Mouse (Mus musculus) neural tube, embryonic 15.5 days (tissue): Measurements from ENCODE around the gene Agpat1. TPM values are rescaled to one million over a fixed set of nuclear protein-coding genes. Genes with fewer than 3 reads are reported as not detected.

ENCODE experiments used
- ATAC-seq: fragments of 200-750 bp; cut with Nextera tagmentation; 2 replicates; pipeline ENCODE4 v1.8.0; 2017; ENCODE audit warnings: mild to moderate bottlenecking, moderate TSS enrichment, moderate library complexity; ENCODE audit not compliant: low FRiP score
- H3K27ac ChIP-seq: fragments of 300-500 bp; sonication (generic); replicated peaks from 2 replicates; pipeline ENCODE4 v1.5.1; 2015; ENCODE audit warnings: mild to moderate bottlenecking, inconsistent platforms
- H3K27me3 ChIP-seq: fragments of 300-500 bp; sonication (generic); replicated peaks from 2 replicates; pipeline ENCODE4 v1.6.1; 2015; ENCODE audit warnings: inconsistent platforms
- H3K36me3 ChIP-seq: fragments of 300-500 bp; sonication (generic); 2 replicates; pipeline ENCODE4 v1.6.1; 2015; ENCODE audit warnings: inconsistent platforms
- H3K4me1 ChIP-seq: fragments of 300-500 bp; sonication (generic); 2 replicates; pipeline ENCODE4 v1.6.1; 2015; ENCODE audit warnings: inconsistent platforms
- H3K4me2 ChIP-seq: fragments of 300-500 bp; sonication (generic); 2 replicates; pipeline ENCODE4 v1.6.1; 2015; ENCODE audit warnings: inconsistent platforms, mild to moderate bottlenecking, moderate library complexity
- H3K4me3 ChIP-seq: fragments of 300-500 bp; sonication (generic); replicated peaks from 2 replicates; pipeline ENCODE4 v1.5.1; 2015; ENCODE audit warnings: mild to moderate bottlenecking, inconsistent platforms
- H3K9ac ChIP-seq: fragments of 300-500 bp; sonication (generic); replicated peaks from 2 replicates; pipeline ENCODE4 v1.6.1; 2015; ENCODE audit warnings: mild to moderate bottlenecking, inconsistent platforms
- H3K9me3 ChIP-seq: fragments of 300-500 bp; sonication (generic); replicated peaks from 2 replicates; pipeline ENCODE4 v1.6.1; 2016; ENCODE audit warnings: inconsistent platforms
- WGBS: fragments of 180-500 bp; shearing (Covaris S2); methylation state at CpG from one replicate; pipeline ENCODE4 v1.1.7; 2015; ENCODE audit warnings: mixed read lengths; 5-methylcytosine and 5-hydroxymethylcytosine counted together
- polyA plus RNA-seq: library from polyadenylated mRNA; unstranded; fragments of >200 nt; fragmentation: Nextera tagmentation; extraction: Ambion mirVana; gene quantifications from 2 replicates; pipeline ENCODE4 v1.2.1, GENCODE M21; 2015

Gene Agpat1
- polyA plus RNA-seq, 1 experiment from 2014 or later = 133 TPM

GRCm38 (mm10) chr17:34611050-34611449 is 7.0 kb downstream of the Agpat1 start:
- H3K9ac ChIP-seq = no peak overlapping the region
- no peak overlapping the region for H3K4me3 ChIP-seq
- H3K27me3 ChIP-seq = no peaks in the 10 kb centered on the region
- WGBS = 89% methylated on average over 8 of the region's 8 CpGs
- H3K36me3 ChIP-seq = peaks cover 50% of the 10 kb centered on the region
- ATAC-seq = no peak
- peaks cover 29% of the 10 kb centered on the region for H3K4me1 ChIP-seq
- no peak overlapping the region for H3K27ac ChIP-seq
- H3K4me2 ChIP-seq = no peak overlapping the region
- H3K9me3 ChIP-seq = no peaks in the 10 kb centered on the region

DNA sequence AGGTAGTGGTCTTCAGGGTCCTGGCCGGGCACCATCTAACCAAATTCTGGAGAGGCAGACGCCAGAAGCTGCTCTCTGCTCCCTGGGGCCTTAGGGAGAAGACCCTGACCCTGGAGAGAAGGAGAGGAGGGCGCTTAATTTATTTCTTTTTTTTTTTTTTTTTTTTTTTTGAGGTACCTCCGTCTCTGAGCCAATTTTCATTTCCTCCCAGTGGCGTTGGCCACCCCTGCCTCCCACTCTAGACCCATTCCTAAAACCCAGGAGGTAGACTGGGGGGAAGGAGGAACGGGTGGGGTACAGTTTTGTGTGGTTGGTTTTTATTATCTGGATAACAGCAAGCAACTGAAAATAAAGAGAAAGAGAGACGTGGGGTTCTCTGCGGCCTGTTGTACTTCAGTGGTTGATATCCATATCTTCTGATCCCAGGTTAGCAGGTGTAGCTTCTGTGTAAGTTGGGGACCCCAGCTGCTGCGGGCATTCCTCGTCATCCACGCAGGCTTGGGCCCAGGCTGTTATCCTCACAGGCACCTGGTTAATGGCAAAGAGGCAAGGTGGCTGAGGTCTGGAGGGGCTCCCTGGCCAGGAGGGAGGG is 9.1 kb downstream of the Agpat1 start:
- H3K4me1 ChIP-seq = peaks cover 11% of the 10 kb centered on the region
- 91% methylated on average over 11 of the region's 11 CpGs for WGBS
- no peak overlapping the region for H3K9ac ChIP-seq
- no peak overlapping the region for H3K27ac ChIP-seq
- no peak overlapping the region for H3K4me3 ChIP-seq
- ATAC-seq = no peak
- no peaks in the 10 kb centered on the region for H3K27me3 ChIP-seq
- H3K9me3 ChIP-seq = no peaks in the 10 kb centered on the region
- H3K36me3 ChIP-seq = peaks cover 65% of the 10 kb centered on the region
- H3K4me2 ChIP-seq = no peak overlapping the region

DNA sequence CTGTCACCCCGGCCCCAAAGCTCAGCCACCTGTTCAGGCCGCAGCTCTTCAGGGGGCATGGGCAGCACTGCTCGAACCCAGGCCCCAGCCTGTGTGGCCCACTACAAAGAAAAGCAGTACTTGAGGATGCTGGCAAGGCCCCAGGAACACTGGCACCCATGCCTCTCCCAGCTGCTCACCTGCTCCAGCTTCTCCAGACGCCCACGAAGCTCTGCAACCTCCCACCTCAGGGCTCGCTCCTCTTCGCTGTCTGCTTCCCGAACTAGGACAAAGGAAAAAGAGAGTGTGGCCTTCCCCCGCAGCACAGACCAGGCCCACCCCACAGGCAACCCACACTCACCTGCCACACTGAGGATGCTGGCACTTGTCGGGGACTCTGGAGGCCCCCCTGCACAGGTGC is 9.8 kb downstream of the Agpat1 start:
- H3K4me1 ChIP-seq = peaks cover 4% of the 10 kb centered on the region
- H3K27me3 ChIP-seq = no peaks in the 10 kb centered on the region
- no peaks in the 10 kb centered on the region for H3K9me3 ChIP-seq
- 86% methylated on average over 10 of the region's 10 CpGs for WGBS
- H3K36me3 ChIP-seq = peaks cover 65% of the 10 kb centered on the region
- H3K9ac ChIP-seq = no peak overlapping the region
- ATAC-seq = no peak
- H3K4me3 ChIP-seq = no peak overlapping the region
- no peak overlapping the region for H3K4me2 ChIP-seq
- no peak overlapping the region for H3K27ac ChIP-seq

DNA sequence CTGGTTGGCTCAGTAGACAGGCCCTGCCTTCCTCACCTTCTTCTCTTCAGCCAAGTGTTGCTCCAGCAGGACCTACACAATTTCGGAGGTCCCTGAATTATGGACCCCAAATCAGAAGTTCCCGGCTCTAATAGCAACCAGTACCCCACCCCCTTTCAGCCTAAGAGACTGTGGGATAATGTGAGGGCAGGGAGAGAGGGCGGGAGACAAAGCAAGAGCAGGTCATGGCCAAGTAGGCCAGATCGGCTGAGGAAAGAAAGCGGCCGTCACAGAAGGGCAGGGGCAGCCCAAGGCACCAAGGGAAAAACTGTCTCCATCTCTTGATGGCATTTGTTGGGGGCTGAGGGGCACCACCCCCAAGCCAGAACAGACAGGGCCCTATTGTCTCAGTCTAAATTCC is 11.8 kb downstream of the Agpat1 start, which contains the start of gene Egfl8:
TSS of gene Egfl8 (minus strand) at position 101 of the 400 bp plus-strand sequence.
- Histone ChIP-seq H3K4me1 (no peaks in the 10 kb centered on the region), H3K27ac (0 out of 2 replicates have a peak within 1 kb of the TSS, but pooled peaks have one; percentile 9), H3K4me3 (no peak within 1 kb of the TSS), H3K36me3 (peaks cover 66% of the 10 kb centered on the region), H3K4me2 (no peak within 1 kb of the TSS; the same call in 1 of the 2 replicates), H3K9me3 (no peaks in the 10 kb centered on the region), H3K27me3 (no peaks in the 10 kb centered on the region), H3K9ac (no peak within 1 kb of the TSS)
- 62% methylated on average over 6 of the region's 6 CpGs for WGBS
- ATAC-seq = no peak

DNA sequence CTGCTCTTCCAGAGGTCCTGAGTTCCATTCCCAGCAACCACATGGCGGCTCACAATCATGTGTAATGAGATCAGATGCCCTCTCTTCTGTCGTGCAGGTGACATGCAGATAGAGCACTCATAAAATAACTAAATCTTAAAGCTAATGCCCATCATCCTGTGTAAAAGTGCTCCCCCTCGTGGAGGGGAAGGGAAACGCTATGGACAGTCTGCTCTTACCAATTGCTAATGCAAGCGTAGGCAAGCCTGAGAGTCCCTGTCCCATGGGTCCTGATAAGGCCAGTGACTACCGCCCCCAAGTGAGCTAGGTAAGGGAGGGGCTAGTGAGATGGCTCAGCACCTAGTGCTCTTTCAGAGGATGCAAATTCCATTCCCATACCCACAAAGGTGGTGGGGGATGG is 14.9 kb downstream of the Agpat1 start:
- no peaks in the 10 kb centered on the region for H3K4me1 ChIP-seq
- no peaks in the 10 kb centered on the region for H3K27me3 ChIP-seq
- H3K4me2 ChIP-seq = no peak overlapping the region
- no peaks in the 10 kb centered on the region for H3K9me3 ChIP-seq
- H3K9ac ChIP-seq = no peak overlapping the region
- ATAC-seq = no peak
- H3K4me3 ChIP-seq = no peak overlapping the region
- 12% methylated on average over 6 of the region's 6 CpGs for WGBS
- peaks cover 59% of the 10 kb centered on the region for H3K36me3 ChIP-seq
- H3K27ac ChIP-seq = no peak overlapping the region

- Histone ChIP-seq H3K4me1 (peaks cover 9% of the 10 kb centered on the region), H3K4me2 (no peak overlapping the region), H3K9me3 (no peaks in the 10 kb centered on the region), H3K9ac (no peak overlapping the region), H3K27me3 (no peaks in the 10 kb centered on the region), H3K4me3 (no peak overlapping the region), H3K36me3 (peaks cover 48% of the 10 kb centered on the region), H3K27ac (no peak overlapping the region)
- 74% methylated on average over 8 of the region's 8 CpGs for WGBS
- no peak for ATAC-seq
Observed at GRCm38 (mm10) chr17:34621006-34621405, 16.9 kb downstream of the Agpat1 start.

GRCm38 (mm10) chr17:34623161-34623560 is 19.1 kb downstream of the Agpat1 start:
- Histone ChIP-seq H3K9ac (no peak overlapping the region), H3K27me3 (no peaks in the 10 kb centered on the region), H3K4me1 (peaks cover 22% of the 10 kb centered on the region), H3K27ac (no peak overlapping the region), H3K4me2 (no peak overlapping the region), H3K9me3 (no peaks in the 10 kb centered on the region), H3K4me3 (no peak overlapping the region), H3K36me3 (peaks cover 33% of the 10 kb centered on the region)
- WGBS = 87% methylated on average over 9 of the region's 9 CpGs
- ATAC-seq = no peak

GRCm38 (mm10) chr17:34624981-34625380 is 20.9 kb downstream of the Agpat1 start:
- peaks cover 40% of the 10 kb centered on the region for H3K4me1 ChIP-seq
- H3K4me3 ChIP-seq = no peak overlapping the region
- no peak overlapping the region for H3K9ac ChIP-seq
- no peaks in the 10 kb centered on the region for H3K9me3 ChIP-seq
- no peak for ATAC-seq
- no peaks in the 10 kb centered on the region; the same call in 1 of the 2 replicates for H3K27me3 ChIP-seq
- WGBS = 95% methylated on average over 3 of the region's 3 CpGs
- H3K4me2 ChIP-seq = no peak overlapping the region
- no peak overlapping the region for H3K27ac ChIP-seq
- peaks cover 27% of the 10 kb centered on the region for H3K36me3 ChIP-seq

DNA sequence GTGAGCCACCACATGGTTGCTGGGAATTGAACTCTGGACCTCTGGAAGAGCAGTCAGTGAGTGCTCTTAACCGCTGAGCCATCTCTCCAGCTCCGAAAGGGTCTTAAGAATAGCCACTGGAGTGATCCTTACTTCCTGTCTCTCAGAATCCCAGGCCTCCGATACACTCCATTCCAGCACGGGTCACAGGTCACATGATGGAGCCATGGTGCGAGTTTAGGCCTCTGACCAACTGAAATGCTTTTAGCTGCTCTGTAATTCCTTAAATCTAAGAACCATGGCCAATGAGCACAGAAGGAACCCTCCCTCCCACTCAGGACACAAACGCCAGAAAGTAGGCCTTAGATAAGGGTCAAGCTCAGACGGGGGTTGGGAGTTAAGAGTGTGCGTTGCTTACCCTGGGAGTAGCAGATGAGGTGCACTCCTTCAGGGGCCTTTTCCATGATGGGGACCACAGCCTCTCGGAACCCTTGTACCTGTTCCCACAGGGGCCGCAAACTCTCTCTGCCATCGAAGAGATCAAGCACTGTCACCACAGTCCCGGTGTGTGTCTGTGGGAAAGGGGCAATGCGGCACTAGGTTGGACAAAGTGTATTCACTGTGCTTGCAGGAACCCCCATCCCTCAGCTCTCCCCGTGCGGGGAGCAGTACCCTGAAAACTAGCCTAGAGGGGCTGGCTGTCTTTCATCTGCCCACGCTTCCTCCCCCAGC is 22.2 kb downstream of the Agpat1 start:
- H3K9ac ChIP-seq = peak overlapping the region; percentile 70
- peaks cover 52% of the 10 kb centered on the region for H3K4me1 ChIP-seq
- peaks cover 21% of the 10 kb centered on the region for H3K36me3 ChIP-seq
- peak overlapping the region; percentile 93 for H3K27ac ChIP-seq
- H3K4me3 ChIP-seq = peak overlapping the region; percentile 78
- no peak for ATAC-seq
- H3K27me3 ChIP-seq = peaks cover 5% of the 10 kb centered on the region; the same call in 1 of the 2 replicates
- 53% methylated on average over 16 of the region's 16 CpGs for WGBS
- peak overlapping the region; percentile 90 for H3K4me2 ChIP-seq
- no peaks in the 10 kb centered on the region for H3K9me3 ChIP-seq

- peak; percentile 46 for ATAC-seq
- peaks cover 21% of the 10 kb centered on the region for H3K36me3 ChIP-seq
- H3K4me3 ChIP-seq = peak overlapping the region; percentile 78
- H3K4me1 ChIP-seq = peaks cover 57% of the 10 kb centered on the region
- no peaks in the 10 kb centered on the region for H3K9me3 ChIP-seq
- peak overlapping the region; percentile 90 for H3K4me2 ChIP-seq
- peak overlapping the region; percentile 70 for H3K9ac ChIP-seq
- peaks cover 10% of the 10 kb centered on the region; the same call in 1 of the 2 replicates for H3K27me3 ChIP-seq
- 0% methylated on average over 18 of the region's 18 CpGs for WGBS
- peak overlapping the region; percentile 93 for H3K27ac ChIP-seq
Observed at GRCm38 (mm10) chr17:34626773-34627092, 22.7 kb downstream of the Agpat1 start.

- Histone ChIP-seq H3K4me1 (peaks cover 63% of the 10 kb centered on the region), H3K4me3 (peak overlapping the region; percentile 78), H3K27me3 (peaks cover 10% of the 10 kb centered on the region; the same call in 1 of the 2 replicates), H3K4me2 (peak overlapping the region; percentile 90), H3K9me3 (no peaks in the 10 kb centered on the region), H3K36me3 (peaks cover 17% of the 10 kb centered on the region), H3K27ac (peak overlapping the region; percentile 93), H3K9ac (peak overlapping the region; percentile 70)
- peak; percentile 77 for ATAC-seq
- under 1% methylated on average over 43 of the region's 45 CpGs for WGBS
Observed at GRCm38 (mm10) chr17:34627093-34627942, 23.3 kb downstream of the Agpat1 start.
